Mouse (Mus musculus) liver, postnatal 0 days (tissue): Measurements from ENCODE around the gene Slc1a2.

ENCODE experiments used
- CTCF ChIP-seq: sonication (generic); IDR thresholded peaks from 2 replicates; pipeline ENCODE4 v1.5.1; 2016; ENCODE audit warnings: antibody characterized with exemption, low read depth
- EP300 ChIP-seq: IDR thresholded peaks from 2 replicates; pipeline ENCODE4 v1.6.1; 2016; ENCODE audit warnings: antibody characterized with exemption, low read depth, mild to moderate bottlenecking

- TF ChIP-seq EP300 (no peak), CTCF (no peak)
Observed at GRCm38 (mm10) chr2:102701382-102701781, 42.9 kb downstream of the Slc1a2 start.
